Mouse (Mus musculus) layer of hippocampus, postnatal 14 days (tissue): ENCODE data around the gene Cracr2a. TPM values are rescaled to one million over a fixed set of nuclear protein-coding genes. Genes with fewer than 3 reads are reported as not detected.

Experiments
- DNase-seq, 2 experiments: peaks; one replicate each; pipeline ENCODE4 v3.0.0; 2021 to 2022; ENCODE audit warnings: low spot score in 2 of 2, mixed read lengths in 1 of 2
- total RNA-seq, 2 experiments: library from RNA; stranded (reverse); gene quantifications; 2 replicates each; pipeline ENCODE4 v1.2.3; 2021

Cracr2a gene
- total RNA-seq, 2 experiments from 2014 or later = 1.3 to 1.6 TPM

DNA sequence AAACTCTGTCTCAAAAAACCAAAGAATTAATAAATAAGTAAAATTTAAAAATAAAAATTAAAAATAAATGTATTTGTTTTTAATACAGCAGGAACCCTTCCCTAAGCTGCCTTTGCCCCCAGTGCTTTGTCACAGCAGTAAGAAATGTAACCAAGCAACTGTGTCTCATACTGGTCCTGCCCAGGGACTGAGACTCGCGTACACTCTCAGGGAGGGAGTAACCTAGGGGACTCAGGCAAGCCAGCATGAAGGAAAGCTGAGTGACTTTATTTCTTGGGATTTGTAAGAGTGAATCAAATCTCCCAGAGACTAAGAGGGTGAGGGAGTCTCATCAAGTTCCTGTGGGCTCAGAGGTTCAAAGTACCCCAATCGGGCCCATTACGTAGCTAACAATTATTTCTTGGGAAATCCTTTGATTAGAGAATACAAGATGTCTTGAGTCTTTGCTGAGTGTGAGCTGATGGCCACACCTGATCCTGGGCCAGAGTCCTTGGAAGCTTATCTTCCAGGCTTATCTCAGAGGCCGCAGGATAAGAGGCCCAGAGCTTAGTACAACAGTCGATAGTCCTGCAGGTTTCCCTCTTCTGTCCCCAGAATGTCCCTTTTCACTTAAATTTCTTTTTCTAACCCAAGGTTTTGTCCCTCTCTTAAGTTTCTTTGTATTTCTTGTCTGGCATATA, 126.2 kb downstream of the Cracr2a start:
- no peak for DNase-seq

DNA sequence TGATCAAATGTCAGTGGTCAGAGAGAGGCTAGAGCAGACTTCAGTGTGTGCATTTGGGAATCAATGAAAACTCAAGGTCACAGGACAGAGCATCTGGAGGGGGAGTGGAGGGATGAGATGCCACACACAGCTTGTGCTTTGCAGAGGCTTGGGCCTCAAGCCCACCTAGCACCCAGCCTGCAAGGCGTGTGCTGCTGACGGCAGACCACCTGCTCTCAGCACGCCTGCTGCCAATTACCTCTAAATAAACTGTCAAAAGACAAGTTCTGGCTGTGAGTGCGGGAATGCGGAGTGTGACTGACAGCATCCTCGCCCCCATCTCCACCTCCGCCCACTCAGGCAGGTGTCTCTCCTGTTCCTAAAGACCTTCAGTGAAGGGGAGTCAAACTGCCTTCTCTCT, 131.2 kb downstream of the Cracr2a start:
- peak in 1 of 2 experiments; percentile 63 for DNase-seq

DNA sequence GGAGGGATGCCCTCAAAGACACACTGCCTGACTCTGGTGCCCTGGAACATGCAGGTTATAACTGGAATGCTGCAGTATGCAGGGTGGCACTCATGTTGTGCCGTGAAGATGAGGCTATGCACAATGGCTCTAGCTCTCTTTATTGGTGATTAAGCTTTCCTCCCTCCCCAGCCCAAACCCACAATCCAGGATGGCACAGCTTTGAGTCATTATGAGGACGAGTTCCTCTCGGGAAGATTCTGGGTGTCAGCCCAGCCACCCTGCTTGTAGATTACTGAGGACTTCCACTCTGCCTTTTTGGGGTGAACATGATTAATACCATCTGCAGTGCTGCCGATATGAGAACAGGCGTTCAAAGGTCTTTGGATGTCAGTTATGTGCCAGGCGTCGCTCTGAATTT, 132.5 kb downstream of the Cracr2a start:
- DNase-seq = no peak

DNA sequence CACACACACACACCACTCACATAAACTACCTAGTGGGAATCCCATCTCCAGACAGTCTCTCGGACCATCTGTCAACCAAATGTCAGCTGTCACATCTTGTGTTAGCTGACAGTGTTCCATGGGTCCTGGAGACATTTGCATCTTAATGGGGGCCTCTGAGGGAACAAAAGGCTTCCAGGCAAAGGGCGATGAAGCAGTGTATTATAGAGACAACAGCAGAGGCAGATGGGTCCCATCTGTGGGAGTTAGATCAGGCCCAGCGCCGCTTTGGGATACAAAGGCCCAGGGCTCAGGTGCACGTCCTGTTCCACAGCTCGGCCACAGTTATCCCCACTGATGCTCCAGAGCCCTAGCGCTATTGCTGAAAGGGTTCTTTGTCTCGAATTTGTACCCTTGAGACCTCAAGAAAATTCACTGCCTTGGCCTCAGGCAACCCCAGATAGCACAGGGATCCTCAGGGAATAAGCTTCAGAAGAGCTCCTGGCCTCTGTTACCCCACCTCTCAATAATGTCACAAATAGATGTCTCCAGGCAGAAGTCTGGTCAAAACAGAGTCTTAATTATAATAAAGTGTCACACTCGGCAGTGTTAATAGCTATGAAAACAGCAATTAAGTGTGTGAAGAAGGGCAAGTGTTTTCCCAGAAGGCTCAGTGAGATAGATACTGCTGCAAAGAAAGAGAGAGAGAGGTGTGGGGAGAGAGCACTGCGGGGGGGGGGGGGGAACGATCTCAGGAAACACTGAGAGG, 140.1 kb downstream of the Cracr2a start:
- DNase-seq = peak in 1 of 2 experiments; percentile 43

DNA sequence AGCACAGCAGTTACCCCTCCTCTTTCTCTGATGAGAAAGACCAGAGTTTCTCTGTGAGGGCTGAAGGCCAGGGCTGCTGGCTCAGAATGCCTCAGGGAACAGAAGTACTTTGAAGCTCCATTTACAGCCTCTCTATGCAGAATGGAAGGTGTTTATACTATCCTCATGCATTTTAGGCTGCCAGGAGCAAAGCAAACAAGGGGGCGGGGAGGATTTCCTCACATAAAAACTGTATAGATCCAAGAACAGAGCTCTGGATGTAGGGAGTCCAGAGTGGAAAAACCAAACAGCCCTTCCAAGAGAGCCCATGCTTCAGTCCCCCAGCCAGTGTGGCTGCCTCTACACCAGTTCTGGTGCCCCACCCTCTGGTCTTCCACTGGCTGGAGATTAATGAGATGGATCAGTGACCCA, 147.1 kb downstream of the Cracr2a start:
- no peak for DNase-seq

DNA sequence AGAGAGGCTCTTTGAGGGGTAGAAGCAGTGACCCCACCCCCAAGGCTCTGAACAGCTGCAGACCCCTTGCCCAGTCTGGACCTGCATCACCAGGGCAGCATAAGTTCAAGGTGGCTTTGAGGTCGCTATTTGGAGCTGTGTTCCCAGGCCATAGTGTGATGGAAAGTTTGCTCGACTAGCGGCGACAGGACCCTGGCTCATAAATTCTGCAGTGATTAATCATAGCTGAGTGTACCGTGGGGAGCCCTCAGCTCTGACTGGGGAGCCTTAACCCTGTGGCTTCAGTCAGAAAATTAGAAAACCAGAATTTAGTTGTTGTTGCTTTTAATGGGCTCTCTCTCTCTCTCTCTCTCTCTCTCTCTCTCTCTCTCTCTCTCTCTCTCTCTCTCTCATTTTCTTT, 153.8 kb downstream of the Cracr2a start:
- no peak for DNase-seq

DNA sequence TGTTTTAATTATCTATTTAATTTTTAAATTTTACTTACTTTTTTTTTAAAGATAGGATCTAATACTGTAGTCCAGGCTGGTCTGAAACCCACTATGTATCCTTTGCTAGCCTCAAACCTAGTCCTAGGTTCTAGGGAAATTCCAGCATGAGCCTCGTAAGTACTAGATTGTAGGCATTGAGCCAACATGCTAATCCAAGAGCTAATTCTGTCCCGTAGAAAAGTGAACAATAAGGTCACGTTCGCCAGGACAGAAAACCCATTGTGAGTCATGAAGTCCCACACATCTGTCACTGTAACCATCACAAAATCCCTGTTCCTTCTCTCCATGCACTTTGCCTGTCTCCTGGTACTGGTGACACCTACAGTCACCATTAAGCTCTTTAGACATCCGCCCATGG, 154.3 kb downstream of the Cracr2a start:
- no peak for DNase-seq

DNA sequence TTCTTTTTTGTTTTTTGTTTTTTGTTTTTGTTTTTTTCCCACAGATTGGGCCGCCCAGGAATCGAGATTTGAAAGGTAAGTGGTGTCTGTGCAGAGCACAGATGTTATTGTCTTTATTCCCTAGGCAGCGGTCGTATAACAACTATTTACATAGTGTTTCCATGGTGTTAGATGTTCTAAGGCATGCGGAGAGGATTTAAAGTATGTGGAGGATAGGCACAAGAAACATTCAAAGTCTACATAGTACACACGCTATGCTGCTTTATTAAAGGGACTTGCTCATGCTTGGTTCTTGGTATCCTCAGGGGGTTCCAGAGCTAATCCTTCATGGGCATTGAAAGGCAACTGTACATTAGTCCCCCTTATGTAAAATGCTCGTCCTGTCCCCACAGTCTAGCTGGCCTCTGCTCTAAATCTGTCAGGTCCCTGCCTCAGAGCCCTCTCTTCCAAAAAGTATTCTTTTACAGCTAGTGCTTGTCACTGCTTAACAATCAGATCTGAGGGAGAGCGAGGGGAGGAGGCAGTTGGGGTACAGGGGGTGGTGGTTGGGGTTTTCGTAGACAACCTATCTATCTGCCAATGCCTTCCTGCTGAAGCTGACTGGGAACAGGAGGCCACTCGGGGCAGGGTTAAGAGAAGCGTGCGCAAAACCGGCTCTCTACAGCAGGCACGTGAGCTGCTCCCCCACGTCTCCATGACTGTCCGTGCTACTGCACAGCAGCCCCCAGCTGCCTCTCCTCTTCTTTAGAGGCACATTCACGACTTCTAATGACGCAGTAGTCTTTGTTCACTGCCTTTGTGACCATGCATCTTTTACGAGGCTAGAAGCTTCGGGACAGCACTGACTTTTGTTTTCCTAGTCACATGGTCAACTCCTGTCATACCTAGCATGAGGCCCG, 156.3 kb downstream of the Cracr2a start:
- DNase-seq = no peak

DNA sequence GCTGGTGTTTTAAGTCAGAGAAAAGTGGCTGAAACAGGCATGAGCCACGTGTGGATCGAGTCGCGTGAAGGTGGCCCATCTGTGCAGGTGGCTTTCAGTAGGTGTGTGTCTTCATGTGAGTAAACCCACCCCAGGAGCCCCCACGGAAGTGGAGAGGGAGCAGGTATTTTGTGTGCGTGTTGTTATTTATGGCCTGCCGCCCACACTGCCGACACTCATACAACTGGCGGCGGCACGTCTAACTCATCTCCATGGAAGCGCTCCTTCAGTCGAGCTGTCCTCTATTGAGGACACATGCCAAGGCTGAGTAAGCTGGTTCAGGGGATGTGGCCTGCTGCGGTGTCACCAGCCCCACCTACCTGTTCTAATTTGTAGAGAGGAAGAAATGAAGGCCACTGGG, 158.7 kb downstream of the Cracr2a start:
- peak in 1 of 2 experiments; percentile 20 for DNase-seq

DNA sequence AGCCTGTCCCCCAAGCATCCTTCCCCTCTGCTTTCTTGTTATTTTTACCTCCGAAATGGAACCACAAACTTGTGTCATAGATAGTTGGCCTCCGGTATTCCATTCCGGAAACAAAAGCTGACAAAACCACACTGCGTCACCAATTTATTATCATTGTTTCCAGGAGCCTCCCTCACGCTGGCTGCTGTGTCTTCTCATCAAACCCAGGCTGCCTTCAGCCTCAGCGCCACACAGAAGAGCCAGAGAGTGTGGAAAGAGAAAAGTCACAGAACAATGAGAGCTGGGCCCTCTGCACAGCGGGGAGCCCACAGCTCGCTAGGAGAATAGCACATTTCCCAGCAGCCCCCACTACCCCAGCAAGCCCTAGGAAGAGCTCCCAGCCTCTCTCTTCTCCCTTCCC, 162.0 kb downstream of the Cracr2a start:
- no peak for DNase-seq

Other genes with a start within 250 kb of the Cracr2a start
- 10 to 100 TPM; 37.0 to 40.1 TPM for gene Parp11, start 114.5 kb upstream of the Cracr2a start, total RNA-seq
- gene Prmt8, start 208.1 kb downstream of the Cracr2a start, total RNA-seq = 10 to 100 TPM; 85.2 to 90.9 TPM